Mouse (Mus musculus) ES-Bruce4 (cell line): Measurements from ENCODE around the gene 1700123O20Rik.

Experiments
- CTCF ChIP-seq: IDR thresholded peaks from one replicate; pipeline ENCODE4 v1.8.1; 2011; ENCODE audit warnings: low read depth, low read length
- EP300 ChIP-seq: IDR thresholded peaks from 2 replicates; pipeline ENCODE4 v1.6.1; 2011; ENCODE audit warnings: low read depth, low read length; ENCODE audit not compliant: insufficient read depth

- TF ChIP-seq CTCF = peak; percentile 90
- no peak for TF ChIP-seq EP300
Measured at GRCm38 (mm10) chr14:54701298-54701697, 15.3 kb downstream of the 1700123O20Rik start.
